Mouse (Mus musculus): ENCODE results near the gene Sorcs2. TPM values are rescaled to one million over a fixed set of nuclear protein-coding genes. Genes with fewer than 3 reads are reported as not detected.

The Sorcs2 gene
- polyA plus RNA-seq (2016; fragmentation: Nextera tagmentation; extraction: Ambion mirVana): 9.0 and 10.8 TPM in 2 replicates

- DNase-seq (ENCODE audit: low spot score): peak; percentile 90
- H3K27ac ChIP-seq (replicated peaks): peak within 1 kb of the TSS; percentile 91
- no peaks in the 10 kb centered on the region for H3K9me3 ChIP-seq (replicated peaks)
- peaks cover 68% of the 10 kb centered on the region for H3K4me1 ChIP-seq
- peaks cover 74% of the 10 kb centered on the region for H3K27me3 ChIP-seq (ENCODE audit: low read depth, poor library complexity, severe bottlenecking)
- H3K36me3 ChIP-seq: no peaks in the 10 kb centered on the region
- H3K4me3 ChIP-seq: peak within 1 kb of the TSS; percentile 85
- under 1% methylated on average over 45 of the region's 45 CpGs for WGBS
Observed at GRCm38 (mm10) chr5:36397837-36398282, at the start of gene Sorcs2. Gene Sorcs2 (minus strand): TSS chr5:36398139.

GRCm38 (mm10) chr5:36446166-36446890 lies 48.4 kb upstream of the Sorcs2 start:
- Histone ChIP-seq H3K4me3 (no peak overlapping the region), H3K36me3 (no peaks in the 10 kb centered on the region), H3K9me3 (replicated peaks) (no peaks in the 10 kb centered on the region), H3K4me1 (peaks cover 12% of the 10 kb centered on the region), H3K27me3 (ENCODE audit: low read depth, poor library complexity, severe bottlenecking) (peaks cover 22% of the 10 kb centered on the region), H3K27ac (replicated peaks) (no peak overlapping the region)
- DNase-seq (ENCODE audit: low spot score): no peak
- WGBS: 54% methylated on average over 9 of the region's 9 CpGs

- H3K9me3 ChIP-seq (replicated peaks): no peaks in the 10 kb centered on the region
- DNase-seq (ENCODE audit: low spot score): no peak
Observed at GRCm38 (mm10) chr5:36445028-36445427, 47.1 kb upstream of the Sorcs2 start.

GRCm38 (mm10) chr5:36444611-36445010 lies 46.7 kb upstream of the Sorcs2 start:
- 62% methylated on average over 4 of the region's 4 CpGs for WGBS
- H3K36me3 ChIP-seq: no peaks in the 10 kb centered on the region

More at GRCm38 (mm10) chr5:36445028-36445427, 47.1 kb upstream of the Sorcs2 start:
- Histone ChIP-seq H3K36me3 (no peaks in the 10 kb centered on the region), H3K27ac (replicated peaks) (no peak overlapping the region), H3K4me1 (peaks cover 8% of the 10 kb centered on the region; the same call in 1 of the 2 replicates), H3K27me3 (ENCODE audit: low read depth, poor library complexity, severe bottlenecking) (peaks cover 22% of the 10 kb centered on the region), H3K4me3 (no peak overlapping the region)
- WGBS: 39% methylated on average over 8 of the region's 8 CpGs

GRCm38 (mm10) chr5:36440741-36441140 lies 42.8 kb upstream of the Sorcs2 start:
- no peak overlapping the region for H3K27ac ChIP-seq (replicated peaks)
- H3K4me3 ChIP-seq: no peak overlapping the region
- WGBS: 81% methylated on average over 3 of the region's 3 CpGs
- H3K9me3 ChIP-seq (replicated peaks): no peaks in the 10 kb centered on the region
- no peak for DNase-seq (ENCODE audit: low spot score)
- H3K4me1 ChIP-seq: peaks cover 6% of the 10 kb centered on the region; the same call in 1 of the 2 replicates
- H3K27me3 ChIP-seq (ENCODE audit: low read depth, poor library complexity, severe bottlenecking): peaks cover 18% of the 10 kb centered on the region
- H3K36me3 ChIP-seq: no peaks in the 10 kb centered on the region

More at GRCm38 (mm10) chr5:36444611-36445010, 46.7 kb upstream of the Sorcs2 start:
- no peaks in the 10 kb centered on the region for H3K9me3 ChIP-seq (replicated peaks)
- H3K4me3 ChIP-seq: no peak overlapping the region
- H3K27ac ChIP-seq (replicated peaks): no peak overlapping the region
- peaks cover 22% of the 10 kb centered on the region for H3K27me3 ChIP-seq (ENCODE audit: low read depth, poor library complexity, severe bottlenecking)
- no peak for DNase-seq (ENCODE audit: low spot score)
- peaks cover 8% of the 10 kb centered on the region; the same call in 1 of the 2 replicates for H3K4me1 ChIP-seq

- H3K36me3 ChIP-seq: no peaks in the 10 kb centered on the region
- no peaks in the 10 kb centered on the region for H3K27me3 ChIP-seq (ENCODE audit: low read depth, poor library complexity, severe bottlenecking)
- H3K4me1 ChIP-seq: peaks cover 13% of the 10 kb centered on the region
- H3K9me3 ChIP-seq (replicated peaks): no peaks in the 10 kb centered on the region
- no peak overlapping the region for H3K27ac ChIP-seq (replicated peaks)
- no peak for DNase-seq (ENCODE audit: low spot score)
- no peak overlapping the region for H3K4me3 ChIP-seq
- 80% methylated on average over 4 of the region's 4 CpGs for WGBS
Observed at GRCm38 (mm10) chr5:36436858-36437257, 38.9 kb upstream of the Sorcs2 start.

GRCm38 (mm10) chr5:36434398-36434967 lies 36.5 kb upstream of the Sorcs2 start:
- 73% methylated on average over 9 of the region's 9 CpGs for WGBS
- H3K27ac ChIP-seq (replicated peaks): peak overlapping the region; percentile 59; the same call in 1 of the 2 replicates
- no peak for DNase-seq (ENCODE audit: low spot score)

GRCm38 (mm10) chr5:36431711-36432110 lies 33.8 kb upstream of the Sorcs2 start:
- Histone ChIP-seq H3K27ac (replicated peaks) (no peak overlapping the region), H3K9me3 (replicated peaks) (no peaks in the 10 kb centered on the region), H3K36me3 (no peaks in the 10 kb centered on the region), H3K4me3 (no peak overlapping the region), H3K4me1 (peaks cover 35% of the 10 kb centered on the region), H3K27me3 (ENCODE audit: low read depth, poor library complexity, severe bottlenecking) (no peaks in the 10 kb centered on the region)
- 51% methylated on average over 2 of the region's 2 CpGs for WGBS
- DNase-seq (ENCODE audit: low spot score): no peak

More at GRCm38 (mm10) chr5:36434398-36434967, 36.5 kb upstream of the Sorcs2 start:
- H3K9me3 ChIP-seq (replicated peaks): no peaks in the 10 kb centered on the region
- no peak overlapping the region for H3K4me3 ChIP-seq
- H3K4me1 ChIP-seq: peaks cover 30% of the 10 kb centered on the region
- no peaks in the 10 kb centered on the region for H3K27me3 ChIP-seq (ENCODE audit: low read depth, poor library complexity, severe bottlenecking)
- no peaks in the 10 kb centered on the region for H3K36me3 ChIP-seq

GRCm38 (mm10) chr5:36429551-36429950 lies 31.6 kb upstream of the Sorcs2 start:
- H3K4me1 ChIP-seq: peaks cover 27% of the 10 kb centered on the region
- no peak overlapping the region for H3K27ac ChIP-seq (replicated peaks)
- DNase-seq (ENCODE audit: low spot score): no peak
- no peaks in the 10 kb centered on the region for H3K36me3 ChIP-seq
- whole genome bisulfite sequencing: 95% methylated on average over 3 of the region's 3 CpGs
- H3K4me3 ChIP-seq: no peak overlapping the region
- no peaks in the 10 kb centered on the region for H3K9me3 ChIP-seq (replicated peaks)
- H3K27me3 ChIP-seq (ENCODE audit: low read depth, poor library complexity, severe bottlenecking): no peaks in the 10 kb centered on the region

DNA sequence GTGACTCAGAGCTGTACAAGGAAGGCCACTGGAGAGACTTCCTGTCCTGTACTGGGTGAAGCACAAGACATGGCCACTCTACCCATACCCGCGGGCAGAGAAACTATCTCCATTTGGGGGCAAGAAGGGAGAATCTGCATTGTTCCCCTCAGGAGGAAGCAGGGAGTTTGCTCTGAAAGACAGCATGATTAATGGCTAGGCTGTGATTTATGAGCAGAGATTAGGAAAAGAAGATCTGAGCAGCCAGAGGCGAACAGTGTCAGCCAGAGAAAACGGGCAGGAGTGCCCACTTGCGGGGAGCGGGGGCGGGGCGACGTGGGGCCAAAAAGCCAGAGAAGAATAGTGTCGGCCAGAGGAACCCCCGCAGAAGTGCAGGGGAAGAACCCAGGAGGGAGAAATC lies 29.9 kb upstream of the Sorcs2 start:
- no peak for DNase-seq (ENCODE audit: low spot score)
- H3K27ac ChIP-seq (replicated peaks): no peak overlapping the region
- WGBS: 69% methylated on average over 11 of the region's 11 CpGs
- H3K36me3 ChIP-seq: no peaks in the 10 kb centered on the region
- H3K4me3 ChIP-seq: no peak overlapping the region
- peaks cover 22% of the 10 kb centered on the region for H3K4me1 ChIP-seq
- no peaks in the 10 kb centered on the region for H3K9me3 ChIP-seq (replicated peaks)
- no peaks in the 10 kb centered on the region for H3K27me3 ChIP-seq (ENCODE audit: low read depth, poor library complexity, severe bottlenecking)

- WGBS: 84% methylated on average over 5 of the region's 5 CpGs
- no peak overlapping the region for H3K27ac ChIP-seq (replicated peaks)
- peaks cover 18% of the 10 kb centered on the region for H3K4me1 ChIP-seq
- H3K36me3 ChIP-seq: no peaks in the 10 kb centered on the region
- H3K4me3 ChIP-seq: no peak overlapping the region
- DNase-seq (ENCODE audit: low spot score): no peak
- no peaks in the 10 kb centered on the region for H3K9me3 ChIP-seq (replicated peaks)
- no peaks in the 10 kb centered on the region for H3K27me3 ChIP-seq (ENCODE audit: low read depth, poor library complexity, severe bottlenecking)
Observed at GRCm38 (mm10) chr5:36426404-36426803, 28.5 kb upstream of the Sorcs2 start.

DNA sequence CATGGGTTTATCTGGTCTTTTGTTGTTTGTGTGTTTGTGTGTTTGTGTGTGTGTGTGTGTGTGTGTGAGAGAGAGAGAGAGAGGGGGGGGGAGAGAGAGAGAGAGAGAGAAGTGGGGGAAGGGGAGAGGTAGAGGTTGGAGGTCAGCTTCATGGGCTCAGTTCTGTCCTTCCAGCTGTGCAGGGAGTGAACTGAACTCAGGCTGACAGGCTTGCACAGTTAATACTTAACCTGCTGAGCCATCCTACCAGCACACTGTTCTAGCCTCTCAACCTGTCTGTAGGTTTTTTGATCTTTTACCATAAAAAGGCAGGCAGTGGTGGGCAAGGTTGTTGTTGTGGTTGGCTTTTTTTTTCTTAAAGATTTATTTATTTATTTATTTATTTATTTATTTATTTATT lies 26.7 kb upstream of the Sorcs2 start:
- Histone ChIP-seq H3K36me3 (no peaks in the 10 kb centered on the region), H3K27ac (replicated peaks) (no peak overlapping the region), H3K4me1 (peaks cover 6% of the 10 kb centered on the region), H3K27me3 (ENCODE audit: low read depth, poor library complexity, severe bottlenecking) (no peaks in the 10 kb centered on the region), H3K9me3 (replicated peaks) (no peaks in the 10 kb centered on the region), H3K4me3 (no peak overlapping the region)
- DNase-seq (ENCODE audit: low spot score): no peak

DNA sequence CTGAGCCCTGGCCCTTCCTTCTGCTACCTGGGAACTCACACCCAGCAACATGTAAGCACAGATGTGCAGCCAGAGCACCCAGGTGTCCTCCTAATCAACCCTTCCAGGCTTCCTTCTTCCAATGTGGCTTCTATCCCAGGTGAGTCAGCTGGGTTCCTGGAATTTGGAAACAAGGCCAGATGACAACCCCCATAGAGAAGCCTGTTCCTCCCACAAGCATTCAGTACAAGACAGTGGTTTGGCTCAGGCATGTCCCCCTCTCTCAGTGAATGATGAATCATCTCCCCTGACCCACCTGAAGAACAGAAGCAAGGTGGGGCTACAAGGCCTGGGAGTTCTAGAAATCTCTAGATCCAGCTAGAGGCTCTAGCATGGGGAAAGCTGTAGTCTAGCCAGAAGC lies 24.8 kb upstream of the Sorcs2 start:
- DNase-seq (ENCODE audit: low spot score): no peak
- H3K9me3 ChIP-seq (replicated peaks): no peaks in the 10 kb centered on the region

More for the DNA sequence above, 24.8 kb upstream of the Sorcs2 start:
- Histone ChIP-seq H3K27me3 (ENCODE audit: low read depth, poor library complexity, severe bottlenecking) (no peaks in the 10 kb centered on the region), H3K4me3 (no peak overlapping the region), H3K36me3 (no peaks in the 10 kb centered on the region), H3K4me1 (peaks cover under 1% of the 10 kb centered on the region; the same call in 1 of the 2 replicates), H3K27ac (replicated peaks) (no peak overlapping the region)

Measured in midbrain, embryonic 10.5 days (tissue).